Mouse (Mus musculus) urinary bladder, postnatal 14 days (tissue): ENCODE measurements around the gene Rsph1.

Experiments
- DNase-seq: peaks from one replicate; pipeline ENCODE4 v3.0.0; 2021; ENCODE audit warnings: low spot score

Gene Rsph1

DNA sequence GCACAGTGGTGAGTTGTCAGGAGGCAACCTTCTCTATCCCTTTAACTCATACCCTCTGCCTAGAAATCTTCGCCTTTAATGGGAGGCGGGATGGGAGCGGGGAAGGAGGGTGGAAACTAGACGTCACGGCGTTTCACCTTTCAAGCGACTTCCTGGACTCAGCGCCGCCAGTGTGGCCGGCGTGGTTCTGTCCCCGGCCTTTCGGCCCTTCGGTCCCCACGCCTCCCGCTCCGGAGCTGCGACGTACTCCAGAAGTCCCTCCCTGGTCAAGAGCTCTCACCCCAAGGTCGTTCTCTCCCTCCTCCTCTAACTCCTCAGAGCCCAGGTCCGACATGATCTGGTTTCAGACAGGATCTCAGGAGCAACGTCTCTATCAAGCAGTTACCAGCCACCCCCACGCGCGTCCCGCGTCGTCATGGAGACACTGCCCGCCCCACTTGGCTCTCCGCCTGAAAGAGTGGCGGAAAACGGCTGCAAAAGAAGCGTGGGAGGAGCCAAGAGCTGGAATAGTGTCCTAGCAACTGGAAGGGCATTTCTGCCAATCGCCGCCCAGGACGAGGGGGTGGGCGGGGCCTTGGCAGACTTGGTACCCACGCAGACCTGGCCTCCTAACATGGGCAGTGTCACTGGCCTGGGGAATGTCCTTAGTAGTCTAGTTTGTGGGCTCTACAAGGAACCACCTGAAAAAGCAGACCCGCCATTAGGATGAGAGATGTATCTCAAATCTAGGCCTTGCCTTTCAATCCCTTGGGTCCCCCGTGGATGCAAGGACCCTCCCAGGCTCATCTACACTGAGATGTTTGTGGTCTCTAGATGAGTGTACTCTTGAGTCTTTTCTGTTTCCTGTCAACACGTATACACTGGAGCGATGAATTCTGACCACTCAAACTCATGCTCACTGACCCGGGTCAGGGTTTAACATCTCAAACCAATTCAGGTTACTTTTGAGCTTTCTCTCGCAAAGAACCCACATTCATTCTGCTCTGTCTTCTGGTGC lies at the start of gene Rsph1:
Rsph1 (minus strand) TSS at position 462 of the 997 bp plus-strand sequence.
- peak; percentile 100 for DNase-seq

DNA sequence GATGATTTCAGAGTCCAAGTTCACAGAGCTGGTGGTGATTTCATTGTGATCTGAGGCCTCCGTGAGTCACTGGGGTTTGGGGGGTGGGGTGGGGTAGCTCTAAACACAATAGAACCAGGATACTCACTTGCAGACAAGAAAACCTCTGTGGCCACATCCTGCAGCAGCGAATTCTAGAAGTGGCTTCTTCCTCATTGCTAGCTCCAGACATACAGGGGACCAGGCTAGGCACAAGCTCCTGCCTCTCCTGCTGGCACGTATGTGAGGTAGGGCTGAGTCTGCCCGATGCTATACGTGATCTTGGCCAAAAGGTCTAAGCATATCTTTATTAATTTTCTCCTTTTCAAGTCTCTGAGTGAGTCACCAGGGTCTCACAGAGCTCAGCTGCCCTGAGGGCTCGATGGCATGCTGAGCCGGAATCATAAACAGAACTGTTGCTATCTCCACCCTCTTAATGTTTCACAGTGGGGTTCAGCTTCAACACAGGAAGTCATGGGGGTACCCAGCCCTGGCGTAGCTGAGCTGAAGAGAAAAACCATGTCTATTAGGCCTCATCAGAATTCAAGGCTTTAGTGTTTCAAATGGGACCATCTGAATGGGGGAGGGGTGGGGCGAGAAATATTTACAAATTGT lies 49.2 kb upstream of the Rsph1 start:
- no peak for DNase-seq

DNA sequence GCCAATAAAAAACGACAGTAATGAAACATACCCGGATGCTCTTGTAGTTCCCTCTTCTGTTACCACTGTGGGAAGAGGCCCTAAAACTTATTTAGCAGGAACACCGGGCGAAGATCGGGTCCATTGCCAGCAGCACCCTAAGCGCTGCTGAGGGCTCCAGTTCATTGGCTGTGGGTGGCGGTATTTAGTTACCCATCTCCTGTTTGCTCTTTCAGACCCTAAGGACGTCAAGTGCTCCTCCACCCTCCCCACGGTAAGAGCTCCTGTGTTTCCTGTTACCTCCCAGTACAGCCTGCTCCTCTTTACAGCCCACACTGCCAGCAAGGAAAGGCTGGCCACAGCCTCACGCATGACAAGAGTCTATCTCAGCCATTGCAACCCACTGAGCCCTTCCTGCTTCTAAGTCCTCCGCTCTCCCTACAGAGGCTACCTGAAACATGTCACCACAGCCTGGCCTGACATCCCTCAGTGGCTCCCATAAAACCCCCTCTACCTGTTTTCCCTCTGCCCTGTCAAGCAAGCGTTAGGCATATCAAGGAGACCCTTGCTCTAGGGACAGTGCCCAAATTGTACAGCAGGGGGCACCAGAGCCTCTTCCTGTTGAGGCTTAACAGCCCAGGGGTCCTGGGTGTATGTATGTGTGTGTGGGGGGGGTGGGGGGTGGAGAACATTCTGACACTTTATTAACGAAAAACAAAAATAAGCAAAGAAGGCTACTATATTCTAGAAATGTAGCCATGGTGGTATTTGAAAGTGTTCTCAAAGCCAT lies 48.5 kb upstream of the Rsph1 start:
- DNase-seq, result no peak

DNA sequence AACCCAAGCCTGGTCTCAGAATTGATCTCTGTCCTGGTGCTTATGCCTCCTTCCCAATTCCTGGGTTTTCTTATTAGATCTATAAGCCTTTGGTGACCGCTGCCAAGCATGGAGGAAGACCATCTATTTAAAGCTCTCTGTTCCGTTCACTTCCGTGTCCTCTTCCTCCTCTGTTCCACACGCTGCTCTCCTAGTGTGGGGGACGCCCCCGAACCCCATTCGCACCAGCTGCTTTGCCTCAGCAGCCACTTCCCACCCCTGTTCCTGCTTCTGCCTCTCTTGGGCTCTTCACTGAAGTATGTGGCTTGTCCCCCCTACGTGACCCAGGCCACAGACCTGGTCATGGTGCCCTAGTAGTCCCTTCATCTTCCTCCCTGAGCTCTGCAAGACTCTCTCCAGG lies 47.0 kb upstream of the Rsph1 start:
- DNase-seq, result no peak

DNA sequence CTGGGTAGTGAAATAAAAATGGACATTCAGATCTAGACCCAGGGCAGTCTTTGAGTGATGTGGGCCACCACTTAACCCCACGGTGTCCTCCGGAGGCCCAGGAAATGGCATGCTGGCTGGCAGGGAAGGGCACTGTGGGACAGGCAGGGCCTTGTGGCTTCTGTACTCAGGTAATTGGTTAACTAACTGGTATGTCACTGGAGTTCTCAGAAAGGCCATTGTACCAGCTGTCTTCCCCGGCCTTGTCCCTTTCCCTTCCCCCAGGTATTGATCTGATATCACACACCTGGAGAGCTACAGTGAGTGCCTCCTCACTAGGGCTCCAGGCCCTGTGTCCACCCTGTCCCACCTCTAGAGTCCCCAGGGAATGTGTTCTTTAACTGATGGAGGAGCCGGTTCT lies 46.2 kb upstream of the Rsph1 start:
- DNase-seq, result no peak

DNA sequence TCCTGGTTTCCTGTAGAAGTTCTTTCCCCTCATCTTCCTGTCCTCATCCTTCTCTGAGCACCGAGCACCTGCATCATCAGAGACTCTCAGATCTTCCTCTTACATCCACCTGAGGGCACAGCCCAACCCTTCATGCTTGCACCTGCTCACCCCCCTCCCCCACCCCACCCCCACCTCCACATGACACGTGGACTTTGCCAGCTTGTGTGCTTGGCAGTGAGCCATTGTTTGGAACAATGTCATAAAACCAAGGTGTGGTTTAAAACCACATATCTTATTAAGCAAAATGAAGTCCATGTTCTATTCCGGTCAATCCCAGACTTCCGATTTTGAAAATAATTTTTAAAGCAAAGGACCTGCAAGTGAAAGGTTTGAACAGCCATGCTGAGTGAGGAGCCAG lies 45.3 kb upstream of the Rsph1 start:
- no peak for DNase-seq

DNA sequence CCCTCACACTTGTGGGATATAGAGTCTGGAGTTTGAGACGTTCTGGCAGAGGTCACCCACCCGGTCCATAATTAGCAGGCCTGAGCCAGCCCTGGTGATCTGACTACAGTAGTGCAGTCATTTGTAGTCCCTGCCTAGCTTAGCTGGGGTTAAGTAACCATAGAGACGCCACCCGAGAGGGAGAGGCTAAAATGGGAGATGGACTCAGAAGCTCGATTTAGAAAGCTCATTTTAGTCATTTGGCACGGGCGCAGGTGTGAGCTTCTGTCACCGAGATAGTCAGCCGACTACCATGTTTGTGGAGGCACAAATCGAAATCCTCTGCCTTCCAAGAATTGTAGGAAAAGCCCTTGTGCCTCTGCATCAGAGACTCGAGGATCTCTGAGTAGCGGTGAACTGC lies 44.2 kb upstream of the Rsph1 start:
- DNase-seq, result no peak

DNA sequence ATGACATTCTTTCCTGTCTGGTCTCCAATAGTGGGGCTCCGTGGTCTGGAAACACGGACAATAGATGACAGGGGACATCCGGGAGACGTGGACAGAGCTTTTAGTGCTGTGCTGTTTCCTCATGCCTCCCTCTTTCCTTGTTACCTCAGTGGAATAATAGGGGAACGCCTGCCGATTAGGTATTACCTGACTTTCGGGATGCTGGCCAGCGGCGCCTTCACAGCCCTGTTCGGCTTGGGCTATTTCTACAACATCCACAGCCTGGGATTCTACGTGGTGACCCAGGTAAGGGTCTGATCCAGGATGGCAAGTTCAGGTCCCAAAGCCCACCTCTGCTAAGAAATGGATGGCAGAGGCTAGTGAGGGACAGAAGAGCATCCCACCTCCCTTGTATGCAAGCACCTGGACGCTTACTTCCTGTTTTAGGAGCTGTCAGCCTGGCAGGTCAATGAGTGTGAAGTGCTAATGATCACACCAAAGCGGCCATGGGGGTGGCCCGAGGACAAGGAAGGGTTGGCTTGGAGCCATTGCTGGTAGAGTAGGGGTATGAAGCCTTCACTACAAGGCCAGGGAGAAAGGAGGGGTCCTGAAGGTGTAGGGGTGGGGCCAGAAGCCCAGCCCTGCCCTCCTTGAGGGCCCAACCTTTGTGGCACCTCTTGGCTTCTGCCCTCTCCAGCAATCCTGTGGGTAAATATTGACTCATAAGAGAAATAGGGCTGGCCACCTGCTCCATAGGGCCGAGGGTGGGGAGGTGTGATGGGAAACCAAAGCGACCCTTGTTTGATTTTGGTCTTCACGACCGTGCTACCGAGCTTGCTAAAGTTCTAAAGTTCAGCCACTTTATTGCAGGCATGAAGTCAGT lies 42.0 kb upstream of the Rsph1 start:
- no peak for DNase-seq

DNA sequence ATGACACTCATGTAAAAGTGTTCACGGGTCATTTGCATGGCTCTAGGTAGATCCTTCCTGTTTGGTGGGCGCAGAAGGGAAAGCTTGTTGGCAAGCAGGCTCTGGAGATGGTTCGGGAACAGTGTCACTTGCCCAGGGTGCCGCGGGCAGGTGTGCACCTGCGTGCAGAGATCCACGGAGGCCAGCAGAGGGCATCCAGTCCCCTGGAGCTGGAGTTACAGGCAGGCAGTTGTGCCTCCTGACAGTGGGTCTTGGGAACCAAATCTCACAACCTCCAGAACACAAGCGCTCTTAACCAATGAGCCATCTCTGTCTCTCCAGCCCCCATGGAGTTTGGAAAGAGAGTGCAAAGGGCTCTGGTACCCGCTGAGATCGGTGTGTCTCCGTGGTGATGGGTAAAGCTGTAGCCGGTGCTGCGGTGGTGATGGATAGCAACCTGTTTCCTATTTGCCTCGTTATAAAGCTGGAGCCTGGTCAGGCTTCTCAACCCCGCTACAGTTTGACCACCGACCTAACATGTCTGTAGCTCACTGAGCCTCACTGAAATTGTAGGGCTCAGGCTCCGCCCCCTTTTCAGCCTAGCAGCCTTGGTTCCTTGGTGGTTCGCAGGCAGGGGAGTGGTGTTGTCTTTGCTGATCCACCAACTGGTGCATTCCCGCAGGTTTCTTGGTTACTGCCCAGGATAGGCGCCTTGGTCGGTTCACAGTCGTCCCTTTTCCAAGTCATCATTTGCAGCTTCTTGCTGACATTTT lies 40.5 kb upstream of the Rsph1 start:
- DNase-seq, result no peak

DNA sequence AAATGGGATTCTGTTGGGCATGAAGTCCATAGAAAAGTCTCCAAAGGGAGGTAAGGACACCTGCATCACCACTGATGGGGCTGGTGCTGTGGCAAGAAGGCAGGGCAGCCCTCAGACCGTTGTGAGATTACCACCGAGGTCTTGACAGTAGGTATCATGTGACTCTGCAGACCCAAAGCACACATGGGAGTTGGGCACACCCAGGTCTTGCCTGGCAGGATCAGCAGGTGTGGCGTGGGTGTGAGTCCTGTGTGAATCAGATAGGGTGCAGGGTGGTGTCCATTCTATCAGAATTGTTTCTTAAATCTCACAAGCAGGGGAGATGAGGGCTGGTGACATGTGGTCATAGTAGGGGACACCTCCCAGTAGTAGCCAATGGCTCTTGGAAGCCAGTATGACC lies 39.8 kb upstream of the Rsph1 start:
- no peak for DNase-seq

DNA sequence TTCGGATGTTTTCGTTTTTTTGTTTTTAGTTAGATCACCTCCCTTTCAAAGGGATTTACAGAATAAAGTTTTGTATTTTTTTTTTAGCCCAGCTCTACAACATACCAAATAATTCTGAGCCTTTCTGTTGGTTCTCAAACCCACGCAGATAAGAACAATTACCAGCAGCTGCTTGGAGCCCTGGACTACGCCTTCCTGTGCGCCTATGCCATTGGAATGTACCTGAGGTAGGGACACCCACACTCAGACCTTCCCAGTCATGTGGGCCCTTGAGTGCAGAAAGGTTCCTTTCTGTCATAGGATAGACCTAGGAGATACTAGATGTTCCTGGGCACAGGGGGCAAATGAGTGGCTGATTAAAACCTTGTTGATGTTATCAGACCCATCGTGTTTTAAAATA lies 38.8 kb upstream of the Rsph1 start:
- DNase-seq, result no peak

DNA sequence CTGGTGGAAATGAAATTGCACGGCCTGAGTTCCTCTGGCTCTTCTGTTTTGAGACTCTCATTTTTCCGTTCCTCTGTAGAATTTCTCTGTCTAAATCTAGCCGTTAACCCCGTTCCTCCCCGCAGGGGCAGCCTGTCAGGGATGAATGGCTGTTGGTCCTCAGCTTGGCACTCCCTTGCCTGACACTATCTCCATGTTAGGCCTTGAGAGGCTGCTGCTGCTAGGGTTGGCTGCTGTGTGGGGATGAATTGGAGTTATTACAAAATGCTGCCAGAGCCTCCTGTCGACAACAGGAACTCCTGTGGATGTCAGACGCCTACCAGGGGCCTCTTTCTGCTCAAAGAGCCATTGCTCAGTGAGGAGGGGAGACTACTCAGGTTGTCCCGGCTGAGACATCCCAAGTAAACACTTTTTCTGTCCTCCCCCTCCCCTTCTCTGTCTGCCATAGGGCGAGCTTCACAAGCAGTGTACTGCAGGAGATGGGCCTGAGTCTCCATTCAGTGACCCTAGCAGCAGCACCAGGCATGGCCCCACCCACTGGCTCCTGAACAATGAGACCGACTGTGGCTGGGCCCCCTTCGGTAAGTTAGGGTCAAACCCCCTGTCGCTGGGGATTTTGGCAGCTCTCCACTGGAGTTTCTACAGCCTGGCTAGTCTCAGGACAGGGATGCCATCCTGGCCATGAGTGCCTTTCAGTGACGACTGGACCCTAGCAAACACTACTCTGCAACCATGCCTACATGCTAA lies 38.0 kb upstream of the Rsph1 start:
- no peak for DNase-seq

DNA sequence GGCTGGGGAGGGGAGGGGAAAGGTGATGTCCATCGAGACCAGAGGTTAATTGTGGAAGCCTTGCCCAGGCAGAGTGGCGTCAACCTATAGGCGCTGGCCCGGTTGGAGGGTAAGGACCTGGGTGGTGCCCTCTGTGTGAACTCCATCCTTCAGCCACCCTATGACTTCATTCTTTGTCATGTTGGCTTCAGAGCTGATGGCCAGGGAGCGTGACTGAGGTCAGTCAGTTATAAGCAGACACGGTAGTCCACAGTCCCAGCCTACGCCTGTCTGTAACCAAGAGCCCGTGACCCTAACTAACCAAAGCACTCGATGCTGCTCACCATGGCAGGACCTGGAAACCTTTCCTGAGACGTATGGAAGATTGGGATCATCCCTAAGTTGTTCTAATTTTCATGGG lies 35.5 kb upstream of the Rsph1 start:
- no peak for DNase-seq

DNA sequence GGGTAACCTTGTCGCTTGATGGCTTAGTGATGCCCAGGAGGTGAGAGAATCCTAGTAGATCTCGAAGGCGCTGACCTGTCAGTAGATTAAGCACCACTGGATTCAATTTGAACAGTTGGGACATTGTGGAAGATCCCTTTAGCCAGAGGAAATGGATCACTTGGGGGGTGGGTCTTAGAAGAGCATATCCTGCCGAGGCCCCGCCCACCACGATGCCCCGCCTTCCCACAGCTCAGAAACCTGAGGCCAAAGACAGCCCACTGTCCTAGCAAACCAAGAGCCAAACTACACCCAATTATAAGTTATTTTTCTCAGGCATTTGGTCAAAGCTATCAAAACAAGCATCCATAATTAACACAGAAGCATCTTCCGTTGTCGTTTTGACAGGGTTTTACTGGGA lies 33.9 kb upstream of the Rsph1 start:
- no peak for DNase-seq

DNA sequence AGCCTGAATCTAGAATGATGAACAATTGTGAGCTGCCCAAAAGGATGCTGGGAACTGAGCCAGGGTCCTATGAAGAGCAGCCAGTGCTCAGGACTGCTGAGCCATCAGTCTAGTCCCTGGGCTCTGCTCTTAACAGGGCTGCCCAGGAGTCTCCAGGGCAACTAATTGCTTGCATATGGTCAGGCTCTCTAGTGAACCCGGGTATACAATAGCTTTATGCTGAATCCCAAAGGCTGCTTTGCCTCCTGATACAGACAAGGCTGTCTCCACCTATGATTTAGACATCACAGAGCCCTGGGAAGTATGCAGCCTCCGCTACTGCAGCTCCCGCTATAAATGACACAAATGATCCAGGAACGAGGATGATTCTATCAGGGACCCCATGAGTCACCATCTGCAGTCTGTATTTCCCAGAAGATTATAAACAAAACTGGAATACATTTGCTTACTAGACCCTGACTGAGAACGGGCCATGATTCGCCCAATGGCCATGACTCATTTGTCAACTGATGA lies 32.2 kb upstream of the Rsph1 start:
- DNase-seq, result no peak

DNA sequence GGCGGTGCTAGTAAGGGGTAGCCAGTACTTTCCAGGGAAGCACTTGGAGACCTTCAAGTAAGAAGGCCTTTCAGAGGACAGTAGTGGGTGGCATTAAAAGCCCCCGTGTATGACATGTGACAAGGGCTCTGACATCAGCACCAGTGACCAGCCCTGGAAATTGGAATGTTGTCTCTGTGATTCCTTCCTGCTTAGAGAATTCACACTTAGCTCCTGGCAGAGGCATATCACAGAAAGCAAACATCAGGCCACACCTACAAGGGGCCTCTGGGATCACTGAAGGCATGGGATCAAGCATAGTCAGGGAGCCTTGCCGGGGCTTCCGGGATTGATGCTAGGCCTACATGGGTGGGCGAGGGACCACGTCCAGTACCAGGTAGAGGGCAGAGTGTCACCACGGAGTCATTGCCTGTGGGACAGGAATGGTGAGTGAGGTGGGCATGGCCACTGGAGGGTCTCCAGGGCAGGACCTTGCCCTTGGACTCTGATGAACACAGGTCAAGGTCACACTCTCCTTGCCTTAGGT lies 31.2 kb upstream of the Rsph1 start:
- no peak for DNase-seq

DNA sequence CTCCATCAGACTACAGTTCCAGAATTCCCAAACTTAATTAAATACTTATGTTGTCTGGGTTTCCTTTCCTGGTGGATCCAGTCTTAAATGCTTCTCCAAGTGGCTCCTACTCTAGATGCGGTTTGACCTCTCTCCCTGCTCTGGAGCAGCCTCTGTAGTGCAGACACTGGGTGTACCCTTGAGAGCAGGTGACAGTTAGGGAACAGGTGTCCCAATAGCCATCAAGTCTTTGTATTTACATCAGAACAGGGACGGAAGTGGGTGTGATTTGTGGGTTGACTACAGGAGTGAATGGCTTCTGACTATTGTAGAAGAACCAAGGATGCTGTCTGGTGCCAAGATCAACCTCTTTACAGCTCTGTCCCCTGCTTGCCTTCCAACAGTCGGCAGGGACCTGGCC lies 30.6 kb upstream of the Rsph1 start:
- no peak for DNase-seq

DNA sequence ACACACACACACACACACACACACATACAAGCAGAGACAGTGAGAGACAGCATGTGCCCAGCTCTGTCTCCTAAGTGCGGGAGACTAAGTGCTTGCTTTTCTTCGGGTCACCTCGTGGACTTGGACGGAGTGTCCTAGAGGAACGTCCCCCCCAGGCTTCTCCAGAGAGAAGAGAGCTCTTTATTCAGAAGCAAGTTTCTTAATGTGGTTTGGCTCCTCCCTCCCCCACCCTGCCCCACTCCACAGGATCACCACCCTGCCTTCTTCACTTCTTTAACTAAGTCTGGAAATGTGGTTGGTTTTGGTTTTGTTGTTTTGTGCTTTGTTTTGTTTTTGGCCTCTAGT lies 28.6 kb upstream of the Rsph1 start:
- DNase-seq, result no peak

DNA sequence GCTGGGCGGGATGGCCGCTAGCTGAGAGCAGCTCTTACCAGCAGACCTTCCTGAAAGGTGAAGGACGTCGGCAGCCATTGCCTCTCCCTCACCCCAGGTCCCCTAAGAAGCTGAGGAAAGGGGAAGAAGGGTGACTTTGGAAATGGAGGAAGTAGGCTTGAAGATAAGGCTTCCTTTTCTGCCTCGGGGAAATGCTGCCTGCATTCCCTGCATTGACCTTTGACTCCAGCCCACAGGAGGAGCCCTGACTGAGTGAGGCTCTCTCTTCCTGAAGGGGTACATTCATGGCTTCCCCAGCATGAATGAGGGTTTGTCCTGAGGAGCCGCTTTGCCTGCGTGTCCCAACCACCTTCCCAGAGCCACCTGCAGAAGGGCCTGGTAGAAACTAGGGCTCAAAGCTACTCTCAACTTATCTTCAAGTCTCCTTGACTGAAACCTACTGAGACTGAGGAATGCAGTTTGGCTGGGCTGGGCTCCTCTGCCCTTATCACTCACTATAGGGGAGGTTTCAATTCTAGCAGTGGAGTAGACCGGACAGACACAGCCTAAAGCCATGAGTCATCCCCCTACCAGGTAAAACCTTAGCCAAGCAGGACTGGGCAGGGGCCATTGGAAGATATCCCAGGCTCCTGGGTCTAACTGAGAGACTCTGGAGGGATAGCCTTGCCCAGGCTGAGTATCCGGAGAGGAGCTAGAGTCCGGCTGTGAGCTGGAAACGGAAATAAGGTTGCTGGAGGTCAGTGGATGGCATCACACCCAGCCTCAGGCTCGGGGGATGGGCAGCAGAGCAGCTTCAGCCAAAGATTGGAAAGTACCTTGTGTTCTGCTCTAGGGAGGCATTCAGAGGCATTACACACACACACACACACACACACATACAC lies 28.0 kb upstream of the Rsph1 start:
- DNase-seq, result peak; percentile 78
